Mouse (Mus musculus) kidney, adult 8-10 months (tissue): ENCODE measurements around the gene Nr2f2.

Experiments used
- DNase-seq, 2 experiments: peaks; one replicate each; pipeline ENCODE4 v3.0.0; 2022

Nr2f2 gene

GRCm38 (mm10) chr7:70331243-70332063 is 35.1 kb downstream of the Nr2f2 start:
- peak; percentile 79 to 82 for DNase-seq

DNA sequence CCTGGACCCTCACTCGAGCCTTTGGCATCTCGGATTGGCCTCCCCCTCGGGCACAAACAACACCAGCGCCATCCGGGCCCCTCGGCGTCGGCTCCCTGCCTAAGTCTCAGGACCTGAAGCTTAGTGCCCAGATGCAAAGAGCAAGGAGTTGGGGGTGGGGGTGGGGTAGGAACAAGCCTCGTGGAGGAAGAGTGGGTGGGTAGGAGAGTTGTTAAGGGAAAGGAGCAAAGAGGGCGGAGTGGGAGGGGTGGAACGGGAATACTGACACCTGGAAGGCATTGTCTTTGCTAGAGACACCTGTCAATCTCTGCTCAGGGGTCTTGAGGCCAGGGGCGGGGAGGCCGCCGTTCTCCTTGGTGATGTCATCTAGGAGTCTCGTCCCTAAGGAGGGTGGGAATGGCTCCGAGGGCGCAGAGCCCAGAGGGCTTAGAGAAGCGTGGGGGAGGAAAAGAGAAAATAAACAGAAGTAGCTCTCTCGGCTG is 35.7 kb downstream of the Nr2f2 start:
- no peak for DNase-seq

DNA sequence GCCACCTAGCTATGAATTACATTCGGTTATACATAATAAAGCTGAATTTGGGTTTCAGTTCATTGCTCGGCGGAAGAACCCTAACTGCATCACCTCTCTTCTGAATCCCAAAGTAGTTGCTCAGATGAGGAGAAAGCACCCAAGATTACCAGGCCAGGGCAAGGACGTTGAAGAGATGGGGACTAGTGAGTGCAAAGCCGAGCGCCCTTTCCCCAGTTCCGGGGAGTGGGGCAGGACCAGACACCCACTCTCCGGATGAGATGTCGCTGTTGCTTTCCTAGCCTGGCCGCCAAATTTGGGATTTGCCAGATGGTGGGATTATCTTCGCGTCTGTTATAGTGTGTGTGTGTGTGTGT is 36.4 kb downstream of the Nr2f2 start:
- no peak for DNase-seq

DNA sequence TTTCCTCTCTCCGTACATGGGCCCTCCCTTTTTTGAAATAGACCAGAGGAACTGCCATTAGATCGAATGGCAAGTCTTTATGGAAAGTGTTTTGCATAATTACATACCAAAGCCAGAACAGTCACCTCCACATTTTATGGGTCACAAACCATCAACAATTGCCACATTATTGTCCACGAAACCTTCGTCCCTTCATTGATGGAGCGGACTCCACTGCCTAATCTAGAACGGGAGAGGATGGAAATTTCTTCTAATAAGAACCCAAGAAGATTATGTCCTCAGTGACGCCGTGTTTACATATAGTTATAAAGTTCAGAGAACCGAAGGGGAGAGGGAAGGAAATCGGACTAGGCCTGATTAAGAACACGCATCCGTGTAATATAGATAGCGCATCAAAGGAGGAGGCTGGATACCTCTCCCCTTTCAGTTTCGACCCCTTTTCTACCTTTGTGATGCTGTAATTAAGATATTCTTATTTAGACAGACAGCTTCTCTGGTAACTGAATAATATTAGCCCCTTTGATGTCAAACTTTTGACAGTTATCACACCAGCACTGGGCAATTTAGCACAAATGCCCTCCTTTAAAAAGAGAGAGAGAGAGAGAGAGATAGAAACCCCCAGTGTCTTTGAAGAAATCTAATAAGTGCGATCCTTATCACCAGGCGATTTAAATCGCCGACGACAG is 36.9 kb downstream of the Nr2f2 start:
- no peak for DNase-seq

DNA sequence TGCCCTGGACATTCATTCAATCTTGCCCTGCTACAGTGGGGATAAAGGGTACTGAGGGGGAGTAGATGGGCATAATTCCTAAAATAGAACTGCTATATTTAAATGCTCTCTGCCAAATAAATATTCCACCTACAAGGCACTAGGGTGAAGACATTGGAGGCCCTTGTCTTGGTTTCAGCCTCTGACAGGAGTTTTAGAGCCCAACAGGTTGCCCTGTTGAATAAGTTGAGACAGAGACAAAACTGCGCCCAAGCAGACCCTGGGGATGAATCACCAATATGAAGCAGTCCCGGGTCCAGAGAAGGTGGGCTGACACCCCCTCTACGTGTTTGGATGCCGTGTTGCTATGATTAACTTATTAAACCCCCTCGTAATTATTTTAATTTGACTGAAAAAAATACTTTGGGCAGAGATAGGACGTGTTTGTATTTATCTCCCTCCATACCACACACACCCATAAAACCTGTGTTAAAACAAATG is 37.5 kb downstream of the Nr2f2 start:
- no peak for DNase-seq

- DNase-seq = no peak
Measured at GRCm38 (mm10) chr7:70328206-70329036, 38.1 kb downstream of the Nr2f2 start.

DNA sequence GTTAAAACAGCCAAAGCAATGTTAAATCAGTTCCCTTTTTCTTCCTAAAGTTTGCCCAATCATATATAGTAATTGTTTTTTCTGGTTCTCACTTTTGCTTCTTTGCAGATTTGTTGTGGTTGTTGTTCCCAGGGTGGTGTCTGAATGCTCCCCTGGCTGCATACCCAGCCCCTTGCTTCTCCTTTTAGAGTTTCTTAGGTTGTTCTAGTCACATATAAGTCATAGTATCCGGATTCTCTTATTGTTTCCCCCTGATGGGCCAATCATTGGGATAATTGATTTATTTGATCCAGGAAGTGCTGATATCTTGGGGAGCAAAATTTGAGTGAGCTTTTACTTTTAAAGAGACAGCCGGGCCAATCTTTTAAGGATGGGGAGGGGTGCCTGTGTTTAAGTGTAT is 39.3 kb downstream of the Nr2f2 start:
- DNase-seq = no peak

DNA sequence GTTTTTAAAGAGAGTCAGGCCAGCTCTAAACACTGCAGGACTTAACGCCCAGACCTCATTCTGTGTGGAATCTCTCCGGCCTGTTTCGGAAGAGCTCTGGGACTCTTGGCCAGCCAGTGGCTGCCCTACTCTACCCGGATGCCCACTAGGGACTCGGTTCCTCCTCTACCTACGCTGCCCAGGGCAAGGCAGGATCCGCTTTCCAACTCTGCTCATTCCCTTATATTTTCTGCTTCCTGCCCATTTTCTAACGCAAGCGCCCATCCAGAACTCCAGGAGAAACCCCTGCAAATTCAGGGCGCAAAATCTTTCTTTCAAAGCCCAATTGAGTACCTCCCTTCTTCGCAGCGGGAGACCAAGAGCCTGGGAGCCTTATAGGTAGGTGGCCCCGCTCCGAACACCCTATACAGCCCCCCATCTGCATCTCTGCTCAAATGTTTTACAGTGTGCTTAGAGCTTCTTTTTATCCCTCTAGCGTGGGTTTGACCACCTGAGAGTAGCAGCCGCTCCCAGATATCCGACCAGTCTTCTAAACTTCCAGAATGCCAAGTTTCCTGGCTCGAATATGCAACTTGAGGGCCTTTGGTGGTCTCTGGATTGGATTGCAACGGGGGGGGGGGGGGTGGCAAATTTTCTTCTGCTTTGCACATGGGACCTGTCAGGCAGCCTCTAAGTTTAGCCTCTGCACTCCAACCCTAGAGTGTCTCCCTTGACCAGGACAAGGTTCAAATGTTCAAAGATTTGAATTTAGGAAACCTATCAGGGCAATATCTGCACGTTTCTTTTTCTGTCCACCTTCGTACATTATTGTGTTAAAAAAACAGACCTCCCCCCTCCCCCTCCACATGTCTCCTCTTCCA is 40.1 kb downstream of the Nr2f2 start:
- DNase-seq = no peak

GRCm38 (mm10) chr7:70325381-70325780 is 41.2 kb downstream of the Nr2f2 start:
- peak in 1 of 2 experiments; percentile 11 for DNase-seq

DNA sequence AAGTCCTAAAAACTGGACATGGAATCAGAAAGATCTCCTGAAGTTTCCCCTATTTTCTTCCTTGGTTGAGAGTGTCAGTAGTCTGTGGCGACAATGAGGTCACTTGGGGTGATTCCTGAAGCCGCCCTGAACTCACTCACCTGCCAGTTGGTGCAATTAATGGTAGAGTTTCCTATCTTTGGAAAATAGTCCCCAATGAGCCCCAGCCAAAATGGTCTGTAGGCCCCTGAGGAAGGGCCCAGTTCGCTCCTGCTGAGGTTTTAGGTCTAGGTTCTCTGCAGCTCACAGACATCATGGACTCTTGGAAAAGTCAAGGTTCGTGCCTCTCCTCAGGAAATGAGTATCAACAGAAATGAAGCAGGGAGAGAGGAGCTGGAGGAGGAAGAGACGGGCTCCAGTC is 42.0 kb downstream of the Nr2f2 start:
- DNase-seq = no peak

GRCm38 (mm10) chr7:70324041-70324440 is 42.5 kb downstream of the Nr2f2 start:
- DNase-seq = no peak

- peak in 1 of 2 experiments; percentile 23 for DNase-seq
Measured at GRCm38 (mm10) chr7:70305716-70306115, 60.8 kb downstream of the Nr2f2 start.

DNA sequence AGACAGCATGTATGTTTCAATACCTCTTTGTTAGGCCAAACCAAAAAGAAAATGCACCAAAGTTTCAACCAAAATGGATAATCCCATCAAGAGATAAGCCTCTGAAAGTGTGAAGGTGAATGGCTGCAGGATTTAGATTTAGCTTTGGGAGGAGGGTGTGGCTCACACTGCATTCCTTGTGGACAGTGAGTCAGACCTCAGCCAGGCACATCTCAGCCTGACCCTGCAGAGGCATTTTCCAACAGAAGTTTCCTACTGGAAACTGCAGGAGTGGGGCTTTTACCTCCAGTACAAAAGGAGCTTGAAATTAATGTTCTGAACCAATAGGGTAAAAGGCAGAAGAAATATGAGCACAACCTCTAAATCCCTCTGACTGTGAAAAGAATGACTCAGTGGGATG is 62.1 kb downstream of the Nr2f2 start:
- no peak for DNase-seq
